Mouse (Mus musculus) cerebellum, adult 18-20 months (tissue): ENCODE data around the gene Phip.

Source experiments
- DNase-seq, 2 experiments: peaks; one replicate each; pipeline ENCODE4 v3.0.0; 2021

Gene Phip

DNA sequence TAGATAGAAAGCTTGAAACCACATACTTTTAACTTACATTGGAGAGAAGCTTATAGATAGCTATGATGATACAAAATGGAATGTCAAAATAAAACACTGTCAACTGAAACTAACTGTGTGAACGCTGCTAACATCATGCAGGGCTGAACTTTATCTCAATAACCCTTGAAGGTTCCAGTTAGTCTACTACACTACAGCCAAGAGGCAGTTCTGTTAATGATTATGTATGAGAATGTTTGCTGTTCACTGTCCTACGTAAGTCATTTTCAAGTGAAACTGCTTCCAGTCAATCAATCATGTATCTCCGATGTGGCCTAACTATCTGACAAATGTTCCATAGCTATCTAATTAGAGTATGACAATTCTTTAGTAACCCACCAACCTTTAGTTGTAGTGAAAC, 107.6 kb downstream of the Phip start:
- no peak for DNase-seq

DNA sequence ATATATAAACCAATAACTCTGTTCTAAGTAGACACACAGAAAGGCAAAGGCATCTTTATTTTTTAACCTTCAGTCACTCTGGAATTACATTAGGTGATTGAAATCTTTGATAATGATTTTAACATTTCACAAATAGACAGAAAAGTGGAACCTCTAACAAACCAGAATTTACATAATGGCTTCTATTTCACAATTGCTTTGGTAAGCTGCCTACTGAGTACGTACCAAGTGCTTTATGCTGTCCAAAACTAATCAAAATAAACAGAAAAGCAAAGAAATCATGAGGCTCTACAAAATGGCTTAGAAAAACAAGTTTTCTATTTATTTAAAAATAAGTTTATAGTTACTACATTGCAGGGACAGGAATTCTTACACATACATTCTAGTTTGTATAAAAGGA, 109.2 kb downstream of the Phip start:
- no peak for DNase-seq

DNA sequence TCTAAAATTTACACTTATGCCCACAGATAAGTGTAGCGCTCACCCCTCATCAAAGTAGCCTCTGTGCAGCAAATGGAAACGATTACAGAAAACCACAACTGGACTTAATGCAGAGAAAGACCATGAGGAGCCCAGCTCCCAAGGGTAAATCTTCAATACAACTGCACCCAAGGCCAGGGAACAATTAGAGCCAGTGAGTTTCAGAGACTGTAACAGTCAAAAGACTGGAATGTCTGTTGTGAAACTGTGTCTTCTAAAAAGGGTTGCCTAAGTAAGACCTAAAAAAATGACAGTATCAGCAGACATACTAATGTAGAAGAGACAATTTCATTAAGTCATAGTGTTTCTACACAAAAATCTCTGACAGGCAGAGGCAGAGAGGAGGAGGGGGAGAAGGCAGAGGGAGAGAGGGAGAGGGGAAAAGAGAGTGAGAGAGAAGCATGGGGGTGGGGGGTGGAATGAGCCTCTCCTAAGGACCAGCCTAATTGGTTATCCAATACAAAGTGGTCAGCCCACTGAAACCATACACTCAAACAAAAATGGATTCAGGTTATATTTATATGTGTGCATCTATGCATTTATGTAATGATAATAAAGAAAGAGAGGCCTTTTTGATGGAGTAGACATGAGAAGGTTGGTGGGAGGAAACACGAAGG, 113.4 kb downstream of the Phip start:
- no peak for DNase-seq

DNA sequence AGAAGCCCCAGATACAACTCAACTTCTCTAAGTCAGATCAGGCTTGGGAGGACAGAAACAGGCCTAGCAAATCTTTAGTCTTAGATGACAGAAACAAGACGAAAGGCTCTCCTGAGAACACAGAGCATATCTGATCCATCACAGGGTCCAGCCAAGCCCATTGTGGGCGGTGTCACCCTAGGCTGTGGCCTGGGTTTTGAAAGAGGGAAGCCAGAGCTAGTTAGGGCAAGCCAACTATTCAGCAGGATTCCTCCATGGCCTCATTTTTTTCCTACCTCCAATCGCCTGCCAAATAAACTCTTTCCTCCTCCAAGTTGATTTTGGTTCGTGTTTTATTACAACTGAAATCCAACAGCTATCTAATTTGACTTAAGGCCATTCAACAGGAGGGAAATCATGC, 114.0 kb downstream of the Phip start:
- no peak for DNase-seq

DNA sequence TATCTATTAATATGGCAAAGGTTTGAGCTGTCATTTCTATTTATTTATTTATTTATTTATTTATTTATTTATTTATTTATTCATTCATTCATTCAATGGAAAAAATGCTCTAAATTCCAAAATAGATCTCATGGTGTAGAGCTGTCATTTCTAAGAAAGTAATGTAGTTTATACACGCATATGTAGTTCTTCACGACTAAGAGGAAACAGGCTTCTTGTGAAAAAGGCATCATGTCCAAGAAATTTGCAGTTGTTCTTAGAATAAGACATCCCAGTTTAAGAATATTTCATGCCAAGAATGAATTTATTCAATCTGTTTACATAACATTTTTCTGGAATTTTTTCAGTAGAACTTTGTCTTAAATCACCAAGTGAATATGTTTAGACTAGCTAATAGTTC, 114.5 kb downstream of the Phip start:
- no peak for DNase-seq

DNA sequence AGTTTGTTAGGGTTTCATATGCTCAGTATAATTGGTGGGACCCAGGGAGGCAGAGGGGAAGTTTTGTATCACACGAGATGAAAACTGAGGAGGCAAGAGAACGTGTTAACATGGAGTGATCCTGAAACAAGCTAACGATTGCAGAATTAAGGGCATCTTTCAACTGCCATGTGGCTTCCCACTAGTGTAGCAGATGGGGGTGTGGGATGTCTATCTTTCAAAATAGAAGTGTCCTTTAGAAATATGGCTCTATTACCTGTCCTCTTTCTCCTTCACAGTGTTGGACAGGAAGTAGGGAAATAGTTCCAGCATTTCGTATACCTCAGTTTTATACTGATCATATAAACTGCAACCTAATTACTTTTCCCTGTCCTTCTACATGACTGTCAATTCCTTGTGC, 119.1 kb downstream of the Phip start:
- DNase-seq = no peak

DNA sequence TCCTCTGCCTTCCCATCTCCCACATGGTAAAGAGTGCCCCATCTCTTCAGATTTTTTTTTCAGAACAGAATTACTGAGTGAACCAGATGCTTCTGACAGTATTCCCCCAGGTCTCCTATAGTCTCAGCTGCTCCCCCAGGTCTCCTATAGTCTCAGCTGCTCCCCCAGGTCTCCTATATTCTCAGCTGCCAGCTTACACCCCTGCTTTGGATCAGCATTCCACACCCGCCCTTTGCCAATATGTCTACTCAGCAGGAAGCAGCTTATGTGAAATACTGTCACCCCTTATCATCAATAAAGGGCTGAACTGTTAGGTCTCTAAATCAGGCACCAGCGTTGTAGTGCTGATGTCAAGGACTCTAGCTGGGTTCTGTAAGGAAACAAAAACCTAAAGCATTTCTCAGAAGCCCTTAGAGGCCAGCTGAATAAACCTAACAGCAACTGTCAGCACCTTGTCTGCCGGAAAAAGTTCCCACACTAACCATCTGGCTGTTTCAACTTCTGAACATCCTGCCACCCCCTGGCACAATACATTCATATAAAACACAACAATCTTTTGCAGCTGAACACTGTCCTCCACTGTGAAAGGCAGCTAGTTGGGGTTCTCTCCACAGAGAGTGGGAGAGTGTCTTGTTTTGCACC, 120.2 kb downstream of the Phip start:
- no peak for DNase-seq

DNA sequence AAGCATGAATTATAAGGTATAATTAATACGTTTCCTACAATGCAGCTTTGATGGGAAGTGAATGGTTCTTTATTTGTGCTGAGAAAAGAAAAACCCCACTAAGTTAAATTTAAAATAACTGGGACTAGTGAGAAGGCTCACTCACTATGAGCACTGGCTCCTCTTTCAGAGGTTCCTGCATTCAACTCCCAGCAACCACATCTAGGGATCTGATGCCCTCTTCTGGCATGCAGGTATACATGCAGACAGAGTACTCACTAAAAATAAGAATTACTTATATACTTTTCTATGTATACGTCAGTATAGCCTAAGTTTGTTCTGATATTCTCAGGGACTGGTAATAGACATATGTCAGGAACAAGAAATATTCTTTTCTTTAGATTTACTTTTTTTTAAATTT, 121.3 kb downstream of the Phip start:
- DNase-seq = no peak

DNA sequence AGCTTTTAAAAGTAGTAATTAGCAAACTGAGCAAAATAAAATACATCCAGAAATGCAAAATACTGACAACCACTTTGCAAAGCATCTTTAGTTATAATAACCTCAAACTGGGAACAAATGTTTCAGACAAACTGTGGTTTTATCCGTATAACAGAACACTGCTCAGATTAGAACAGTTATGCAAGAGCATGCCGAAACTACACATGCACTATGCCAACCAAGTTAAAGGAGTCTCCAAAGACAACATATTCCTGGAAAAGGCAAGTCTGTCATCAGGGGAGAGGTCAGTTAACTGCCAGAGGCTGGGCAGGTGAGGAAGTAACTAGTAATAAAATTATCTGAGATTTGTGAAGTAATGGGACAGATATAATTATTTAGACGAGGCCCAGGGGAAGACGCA, 132.6 kb downstream of the Phip start:
- no peak for DNase-seq

DNA sequence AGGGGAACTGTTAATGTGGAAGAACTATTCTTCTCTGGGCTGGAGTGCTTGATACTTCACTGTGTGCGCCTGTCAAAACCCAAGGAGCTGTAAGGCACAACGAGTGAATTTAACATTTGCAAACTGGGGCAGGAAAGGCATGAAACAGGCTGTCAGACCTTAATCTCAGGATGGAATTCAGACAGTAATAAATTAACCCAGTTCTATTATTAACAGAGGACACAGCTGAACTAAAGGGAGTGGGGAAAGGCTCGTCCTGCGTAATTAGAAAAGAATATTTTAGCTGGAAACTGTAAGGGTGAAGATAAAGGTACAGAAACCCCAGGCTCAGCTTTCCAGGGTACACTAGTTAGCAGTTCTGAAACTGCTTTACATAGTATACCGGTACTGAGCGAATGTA, 139.4 kb downstream of the Phip start:
- DNase-seq = no peak

DNA sequence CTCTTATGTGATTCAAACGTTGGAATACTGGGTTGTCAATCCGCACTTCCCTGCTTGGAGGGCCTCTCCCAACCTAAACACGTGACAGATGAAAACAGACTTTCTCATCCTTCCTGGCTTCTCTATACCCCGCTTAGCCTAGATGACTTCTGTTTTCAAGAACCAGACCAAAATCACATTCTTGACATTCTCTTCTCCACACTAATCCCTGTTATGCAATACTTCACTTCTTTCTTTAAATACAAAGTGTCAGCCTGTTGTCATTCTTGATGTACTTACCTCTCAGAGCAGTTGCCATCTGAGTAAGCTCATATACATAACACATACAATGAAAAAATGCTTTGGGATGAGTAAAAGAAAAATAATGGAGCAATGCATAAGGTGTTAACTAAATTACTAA, 143.4 kb downstream of the Phip start:
- no peak for DNase-seq

DNA sequence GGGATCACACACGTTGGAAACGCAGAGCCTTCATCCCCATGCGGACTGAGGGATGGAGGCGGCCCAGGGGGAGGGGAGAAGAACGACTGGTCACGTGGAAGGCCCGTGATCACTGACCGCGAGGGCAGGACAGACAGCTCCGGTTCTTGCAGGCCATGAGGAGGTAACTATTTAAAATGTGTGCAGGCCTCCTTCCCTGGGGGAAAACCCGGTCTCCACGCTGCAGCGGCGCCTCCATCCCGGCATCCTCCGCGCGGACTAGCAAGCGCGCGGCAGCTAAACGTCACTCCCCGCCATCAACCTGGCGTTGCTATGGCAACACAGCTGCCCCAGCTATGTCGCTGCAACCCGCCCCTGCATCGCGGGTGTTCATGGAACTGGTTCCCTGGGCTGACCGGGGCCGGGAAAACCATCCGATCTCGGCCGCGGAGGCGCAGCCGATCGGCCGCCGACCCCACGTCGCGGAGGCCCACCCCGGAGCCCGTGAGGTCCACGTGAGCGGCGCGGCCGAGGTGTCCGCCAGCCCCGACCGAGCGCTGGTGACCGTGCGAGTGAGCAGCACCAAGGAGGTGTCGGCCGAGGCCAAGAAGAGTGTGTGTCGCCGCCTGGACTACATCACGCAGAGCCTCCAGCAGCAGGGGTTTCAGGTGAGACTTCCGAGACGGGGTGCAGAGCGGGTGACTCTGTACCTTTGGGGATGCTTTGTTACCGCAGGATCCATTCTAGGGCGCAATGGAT, 145.5 kb downstream of the Phip start:
- DNase-seq = peak; percentile 93

DNA sequence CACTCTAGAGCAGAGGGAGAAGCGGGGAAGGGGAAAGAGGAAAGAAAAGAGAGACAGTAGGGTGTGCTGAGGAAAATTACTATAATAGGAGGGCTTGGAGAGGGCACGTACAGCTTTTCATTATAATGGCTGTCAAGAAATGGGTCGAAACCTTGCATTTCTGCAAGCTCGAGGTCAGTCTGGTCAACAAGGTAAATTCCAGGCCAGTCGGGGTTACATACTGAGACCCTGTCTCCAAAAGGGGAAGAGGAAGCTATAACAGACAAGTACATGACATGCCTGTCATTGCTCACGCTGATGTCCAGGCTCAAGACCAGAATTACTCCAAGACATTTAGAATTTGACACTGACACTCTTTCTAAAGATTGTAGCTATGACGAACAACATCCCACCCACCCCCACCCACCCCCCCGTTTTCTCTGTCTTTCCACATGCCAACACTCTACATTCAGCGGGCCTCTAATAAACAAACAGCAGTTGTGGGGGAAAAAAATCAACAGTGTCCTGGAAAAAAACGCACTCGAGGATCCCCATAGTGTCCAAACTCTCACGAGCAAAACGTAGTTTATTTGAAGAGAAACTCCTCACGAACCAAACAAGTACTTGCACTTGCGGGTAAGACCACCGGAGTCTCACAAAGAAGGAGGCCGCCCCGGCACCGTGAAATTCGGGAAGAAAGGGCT, 146.2 kb downstream of the Phip start, which contains the start of gene Irak1bp1:
Gene Irak1bp1 (plus strand): TSS at position 534 of the 683 bp plus-strand sequence.
- DNase-seq = peak in 1 of 2 experiments; percentile 17

DNA sequence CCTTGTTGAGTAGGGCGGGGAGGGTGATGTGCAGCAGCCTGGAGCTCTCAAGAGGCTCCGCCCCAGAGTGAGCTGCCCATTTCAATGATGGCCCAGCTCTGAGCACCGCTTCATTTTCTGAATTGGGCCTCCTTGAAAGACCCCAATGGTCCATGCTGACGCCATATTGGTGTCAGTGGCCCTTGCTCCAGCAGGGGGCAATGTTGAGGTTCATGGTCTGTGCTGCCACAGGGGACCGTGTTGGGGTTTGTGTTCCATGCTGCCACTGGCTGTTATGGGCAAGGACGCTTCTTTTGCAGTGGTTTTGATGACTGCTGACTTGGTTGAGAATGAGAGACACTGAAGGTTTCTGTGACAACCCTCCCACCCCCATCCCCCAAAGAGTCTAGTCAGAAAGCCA, 148.9 kb downstream of the Phip start:
- DNase-seq = no peak
